Mouse (Mus musculus): ENCODE data around the gene Npm1. TPM values are rescaled to one million over a fixed set of nuclear protein-coding genes. Genes with fewer than 3 reads are reported as not detected.

The Npm1 gene
- total RNA-seq, 2 experiments from 2014 or later, result 139 to 148 TPM

DNA sequence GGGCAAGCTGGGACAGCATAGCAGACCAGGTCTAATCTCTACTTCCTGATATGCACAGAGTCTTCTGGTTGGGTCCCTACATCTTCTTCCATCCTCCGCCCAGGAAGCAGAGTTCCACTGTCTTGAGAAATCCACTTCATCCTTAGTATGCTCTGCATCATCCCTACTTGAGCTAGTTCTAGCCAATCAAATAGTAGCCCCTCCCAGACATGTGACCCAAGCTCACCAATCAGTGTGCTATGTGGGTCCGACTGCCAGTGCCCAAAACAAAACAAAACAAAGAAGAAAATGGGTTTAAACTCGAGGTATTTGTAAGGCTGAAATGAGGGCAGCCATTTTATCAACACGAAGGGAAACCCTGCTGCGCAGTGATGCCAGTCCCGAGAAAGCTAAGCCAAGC, 44.5 kb downstream of the Npm1 start:
- no peak for DNase-seq (ENCODE audit: low spot score in 2 of 2)
- intact Hi-C loops (cut with DNase I), result no loop called here

DNA sequence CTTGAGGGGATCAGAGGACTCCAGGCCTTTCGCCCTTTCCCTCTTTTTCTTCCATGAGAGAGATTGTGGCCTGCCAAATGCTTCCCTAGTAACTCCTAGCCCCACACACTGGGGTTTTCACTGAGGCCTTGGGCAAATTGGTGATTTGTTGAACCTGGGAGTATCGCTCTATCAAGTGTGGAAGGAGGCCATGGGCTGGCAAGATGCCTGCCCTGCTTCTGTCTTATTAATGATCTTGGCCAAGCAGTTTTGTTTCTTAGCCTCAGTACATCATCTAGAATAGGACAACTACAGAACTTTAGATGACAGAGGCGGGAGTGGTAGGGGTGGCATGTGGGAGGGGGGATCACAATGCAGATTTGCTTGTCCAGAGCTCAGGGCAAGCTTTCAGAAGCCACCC, 47.2 kb downstream of the Npm1 start:
- intact Hi-C loops (cut with DNase I), result no loop called here
- DNase-seq (ENCODE audit: low spot score in 2 of 2), result no peak

DNA sequence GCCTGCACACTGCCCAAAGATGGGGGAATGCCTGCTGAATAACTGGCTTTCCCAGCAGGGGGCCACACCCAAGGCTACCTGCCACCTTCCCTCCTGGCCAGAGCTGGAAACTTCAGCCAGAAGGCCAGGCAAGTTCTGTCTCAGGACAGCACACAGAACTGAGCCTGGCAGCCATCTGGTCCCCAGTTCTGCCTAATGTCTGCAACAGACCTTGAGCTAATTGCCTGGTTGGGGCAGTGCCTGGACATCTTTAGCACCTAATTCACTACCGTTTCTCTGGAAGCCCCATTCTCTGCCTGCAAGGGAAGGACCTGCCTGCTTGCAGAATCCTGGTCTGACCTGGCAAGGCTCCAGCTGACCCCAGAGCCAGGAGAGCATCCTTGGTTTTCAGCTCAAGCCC, 50.6 kb downstream of the Npm1 start:
- intact Hi-C loops (cut with DNase I), result no loop called here

DNA sequence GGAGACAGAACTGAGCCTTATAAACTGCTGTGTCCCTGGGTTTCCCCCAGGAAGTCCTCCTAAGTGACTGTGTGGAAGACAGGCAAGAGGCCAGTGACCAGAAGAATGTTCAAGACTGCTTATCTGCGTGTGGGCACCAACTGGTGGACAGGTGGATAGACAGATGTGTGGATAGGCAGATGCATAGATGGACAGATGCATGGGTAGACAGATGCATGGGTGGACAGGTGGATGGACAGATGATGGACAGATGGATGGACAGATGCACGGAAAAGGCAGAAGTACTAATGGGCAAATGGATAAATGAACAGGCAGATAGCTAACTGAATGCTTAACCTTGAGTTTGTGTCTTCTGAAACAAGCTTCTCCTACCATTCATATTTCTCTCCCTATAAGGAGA, 52.9 kb downstream of the Npm1 start:
- intact Hi-C loops (cut with DNase I), result no loop called here
- DNase-seq (ENCODE audit: low spot score in 2 of 2), result no peak

More for the DNA sequence above, 50.6 kb downstream of the Npm1 start:
- DNase-seq (ENCODE audit: low spot score in 2 of 2), result no peak

DNA sequence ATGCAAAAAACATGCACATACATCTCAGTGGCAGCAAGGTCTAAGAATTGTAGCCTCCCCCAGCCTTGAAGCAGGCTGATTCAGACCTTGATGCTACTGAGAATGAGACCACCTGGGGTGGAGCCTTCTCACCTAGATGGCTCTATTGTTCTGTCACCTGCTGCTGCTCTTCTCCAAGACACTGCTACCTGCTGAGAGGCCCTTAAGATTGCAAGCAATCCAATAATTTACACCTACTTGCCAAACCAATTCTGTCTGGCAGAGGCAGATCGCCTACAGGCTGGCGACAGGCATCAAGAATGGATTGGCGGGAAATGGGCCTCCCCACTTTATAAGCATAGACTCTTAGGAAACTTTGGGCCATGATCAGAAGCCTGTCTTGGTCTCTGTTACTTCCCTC, 55.5 kb downstream of the Npm1 start:
- DNase-seq (ENCODE audit: low spot score in 2 of 2), result no peak
- intact Hi-C loops (cut with DNase I), result no loop called here

DNA sequence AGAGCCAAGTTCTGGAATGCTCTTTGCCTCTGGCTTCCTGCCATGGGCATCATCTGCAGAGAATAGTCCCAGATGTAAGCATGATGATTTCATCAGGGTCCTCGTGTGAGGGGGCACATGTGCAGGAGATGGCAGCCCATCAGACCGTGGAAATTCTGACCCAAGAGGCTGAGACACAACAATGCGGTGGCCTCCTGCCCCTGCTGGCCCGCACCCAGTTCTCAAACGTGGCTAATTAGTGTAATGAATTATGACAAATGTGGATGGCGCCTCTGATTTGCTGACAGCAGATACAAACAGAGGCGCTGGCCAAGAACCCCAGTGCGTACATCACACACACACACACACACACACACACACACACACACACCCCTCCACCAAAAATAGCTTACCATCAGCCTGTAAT, 58.1 kb downstream of the Npm1 start:
- intact Hi-C loops (cut with DNase I), result no loop called here
- DNase-seq (ENCODE audit: low spot score in 2 of 2), result no peak

DNA sequence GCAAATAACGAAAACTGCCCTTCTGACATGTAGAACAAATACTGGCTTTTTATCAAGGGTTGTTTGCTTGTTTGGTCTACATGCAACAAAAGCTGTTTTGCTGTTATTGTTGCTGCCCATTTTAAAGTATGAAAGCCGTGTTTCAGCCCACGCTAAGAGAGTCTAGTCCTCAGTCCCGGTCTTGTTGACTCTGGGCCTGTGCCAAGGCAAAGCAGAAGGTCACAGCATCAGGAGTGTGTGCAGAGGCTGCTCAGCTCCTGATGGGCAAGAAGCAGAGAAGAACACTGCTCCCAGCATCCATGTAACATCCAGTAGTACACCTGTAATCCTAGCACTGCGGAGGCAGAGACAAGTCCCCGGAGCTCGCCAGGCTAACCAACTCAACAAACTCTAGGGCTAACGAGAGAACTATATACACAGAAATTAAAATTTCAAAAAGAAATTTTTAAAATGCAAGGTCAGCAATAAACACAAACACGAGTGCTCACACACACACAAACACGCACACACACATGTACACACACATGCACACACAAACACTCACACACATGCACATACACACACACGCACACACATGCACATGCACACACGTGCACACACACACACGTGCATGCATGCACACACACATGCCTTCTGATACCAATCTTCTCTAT, 59.6 kb downstream of the Npm1 start:
- no peak for DNase-seq (ENCODE audit: low spot score in 2 of 2)

More for the DNA sequence above, 59.6 kb downstream of the Npm1 start:
- intact Hi-C loops (cut with DNase I), result no loop called here

Other genes with a start within 250 kb of the Npm1 start
- gene Fgf18, start 15.8 kb downstream of the Npm1 start, total RNA-seq (2021), result 1 to 10 TPM; 2.9 to 3.7 TPM
- not detected for gene Tlx3, start 40.4 kb upstream of the Npm1 start, total RNA-seq (2021)
- not detected for gene Gm12117, start 113.5 kb upstream of the Npm1 start, total RNA-seq (2021)

All from left cerebral cortex, postnatal 36 days (tissue).